Mouse (Mus musculus) gastrocnemius, postnatal 10 days (tissue): Measurements from ENCODE around the gene Gm36210. TPM values are rescaled to one million over a fixed set of nuclear protein-coding genes. Genes with fewer than 3 reads are reported as not detected.

Source experiments
- DNase-seq: peaks from one replicate; pipeline ENCODE4 v3.0.0; 2021; ENCODE audit warnings: mixed read lengths
- total RNA-seq, 2 experiments: library from RNA; stranded (reverse); gene quantifications; 2 replicates each; pipeline ENCODE4 v1.2.3; 2021

The Gm36210 gene
- total RNA-seq, 2 experiments from 2014 or later: 0.19 TPM; not detected in 1

DNA sequence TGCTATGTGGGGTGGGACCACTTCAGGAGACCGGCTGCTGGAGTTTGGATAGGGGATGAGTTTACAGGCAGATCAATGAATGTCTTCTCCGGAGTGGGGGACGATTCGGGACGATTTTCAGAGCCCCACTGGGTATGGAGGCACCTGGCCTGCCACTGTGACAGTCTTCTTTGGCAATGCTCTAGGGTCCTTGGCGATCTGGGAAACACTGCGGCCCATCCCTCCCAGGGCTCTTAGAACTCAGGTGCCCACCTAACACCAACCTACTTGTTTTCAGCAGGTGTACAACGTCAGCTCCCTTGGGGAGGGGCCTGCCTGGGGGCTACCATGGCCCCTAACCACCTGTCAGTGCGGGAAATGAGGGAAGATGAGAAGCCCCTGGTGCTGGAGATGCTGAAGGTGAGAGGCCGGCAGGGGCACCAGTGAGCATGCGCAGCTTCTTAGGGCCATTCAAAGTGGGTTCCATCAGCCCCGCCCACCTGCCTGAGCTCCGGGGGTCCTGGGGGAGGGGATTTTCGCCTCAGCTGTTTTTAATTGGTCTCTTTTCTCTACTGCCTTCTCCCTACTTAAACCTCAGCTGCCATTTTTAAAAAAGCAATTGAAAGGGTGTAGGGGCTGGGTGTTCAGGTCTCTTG is 16.7 kb upstream of the Gm36210 start:
- peak; percentile 34 for DNase-seq

DNA sequence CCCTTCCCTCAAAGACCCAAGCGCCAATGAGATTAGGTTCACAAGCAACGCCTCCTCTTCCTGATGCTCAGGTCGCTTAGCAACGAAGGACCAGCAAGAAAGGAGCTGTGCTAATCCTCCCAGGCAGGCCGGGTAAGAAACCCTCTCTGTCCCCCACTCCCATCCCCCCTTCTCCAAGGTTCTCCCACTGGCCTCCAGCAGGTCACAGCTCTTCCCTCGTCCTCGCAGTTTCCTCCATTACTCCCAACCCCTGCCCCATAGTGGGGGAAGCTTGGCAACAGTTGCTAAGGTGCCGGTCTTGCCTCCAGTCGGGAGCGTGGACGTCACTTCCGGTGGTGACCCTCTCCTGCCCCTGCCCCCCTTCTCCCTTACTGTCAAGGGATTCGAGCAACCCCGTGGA is 16.2 kb upstream of the Gm36210 start:
- DNase-seq: peak; percentile 57

DNA sequence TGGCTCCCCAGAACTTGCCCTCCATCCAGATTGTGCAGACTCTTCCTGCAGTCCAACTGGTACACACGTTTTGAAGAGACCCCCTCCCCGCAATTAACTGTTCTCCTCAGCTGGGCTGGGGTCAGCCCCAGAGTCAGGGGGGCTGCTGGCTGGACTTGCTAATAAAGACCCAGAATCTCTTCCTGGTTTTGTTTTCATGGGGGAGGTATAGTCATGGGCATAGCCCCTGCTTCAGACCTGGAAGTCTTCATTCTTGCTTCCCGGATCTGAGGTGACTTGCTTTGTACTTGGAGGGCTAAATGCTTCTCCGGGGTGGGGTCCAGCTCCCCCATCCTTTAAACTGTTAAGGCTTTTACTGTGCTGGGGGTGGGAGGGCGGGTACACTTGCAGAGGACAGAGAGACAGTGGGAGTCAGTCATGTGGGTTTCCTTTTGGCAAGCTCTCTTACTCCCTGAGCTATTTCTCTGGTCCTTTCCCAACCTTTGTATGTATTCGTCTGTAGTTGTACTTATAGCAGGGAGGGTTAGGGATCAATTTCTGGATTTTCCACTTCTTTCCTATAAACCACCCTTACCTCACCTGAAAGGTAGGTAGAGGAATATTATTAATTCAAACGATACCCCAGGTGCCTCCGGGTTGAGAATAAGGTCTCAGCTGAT is 15.6 kb upstream of the Gm36210 start, which contains the start of gene Nat14:
Nat14 (plus strand) TSS at position 205 of the 659 bp plus-strand sequence.
- no peak for DNase-seq

DNA sequence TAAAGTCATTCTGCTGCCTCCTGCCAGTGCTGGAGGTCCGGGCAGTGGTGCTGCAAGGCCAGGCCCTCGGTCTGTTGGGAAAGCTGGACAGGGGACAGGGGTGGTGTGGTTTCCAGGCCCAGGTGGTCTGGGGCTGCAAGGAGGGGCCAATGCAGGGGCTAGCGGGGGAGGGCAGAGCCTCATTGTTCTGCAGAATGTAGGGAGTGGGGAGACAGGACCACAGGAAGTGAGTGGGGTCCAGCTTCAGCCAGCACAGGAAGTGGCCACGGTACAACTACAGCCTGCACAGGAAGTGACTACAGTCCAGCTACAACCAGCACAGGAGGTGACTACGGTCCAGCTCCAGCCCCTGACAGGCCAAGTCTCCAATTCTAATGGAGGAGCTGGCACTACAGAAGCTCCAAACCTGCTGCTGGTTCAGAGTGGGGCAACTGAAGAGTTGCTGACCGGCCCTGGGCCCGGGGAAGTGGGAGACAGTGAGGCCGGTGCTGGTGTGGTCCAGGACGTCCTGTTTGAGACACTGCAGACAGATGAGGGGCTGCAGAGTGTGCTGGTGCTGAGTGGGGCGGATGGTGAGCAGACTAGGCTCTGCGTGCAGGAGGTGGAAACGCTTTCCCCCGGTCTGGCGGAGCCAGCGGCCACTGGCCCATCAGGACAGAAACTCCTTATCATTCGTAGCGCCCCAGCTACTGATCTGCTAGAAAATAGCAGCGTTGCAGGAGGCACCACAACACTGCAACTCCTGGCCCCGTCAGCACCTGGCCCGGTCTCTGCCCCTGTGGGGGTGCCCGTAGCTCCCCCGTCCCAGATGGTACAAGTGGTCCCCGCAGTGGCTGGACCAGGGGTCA is 14.9 kb upstream of the Gm36210 start:
- peak; percentile 20 for DNase-seq

DNA sequence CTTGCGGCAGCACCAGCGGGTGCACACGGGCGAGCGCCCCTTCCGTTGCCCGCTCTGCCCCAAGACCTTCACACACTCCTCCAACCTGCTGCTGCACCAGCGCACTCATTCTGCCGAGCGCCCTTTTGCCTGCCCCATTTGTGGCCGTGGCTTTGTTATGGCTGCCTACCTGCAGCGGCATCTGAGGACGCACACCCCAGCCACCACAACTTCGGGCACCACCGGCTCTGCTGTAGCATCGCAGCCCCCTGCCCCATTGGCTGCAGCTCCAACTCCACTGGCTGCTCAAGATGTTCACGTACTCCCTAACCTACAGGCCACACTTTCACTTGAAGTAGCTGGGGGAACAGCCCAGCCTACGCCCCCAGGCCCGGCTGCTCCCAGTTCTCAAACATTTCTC is 14.2 kb upstream of the Gm36210 start:
- DNase-seq: no peak

DNA sequence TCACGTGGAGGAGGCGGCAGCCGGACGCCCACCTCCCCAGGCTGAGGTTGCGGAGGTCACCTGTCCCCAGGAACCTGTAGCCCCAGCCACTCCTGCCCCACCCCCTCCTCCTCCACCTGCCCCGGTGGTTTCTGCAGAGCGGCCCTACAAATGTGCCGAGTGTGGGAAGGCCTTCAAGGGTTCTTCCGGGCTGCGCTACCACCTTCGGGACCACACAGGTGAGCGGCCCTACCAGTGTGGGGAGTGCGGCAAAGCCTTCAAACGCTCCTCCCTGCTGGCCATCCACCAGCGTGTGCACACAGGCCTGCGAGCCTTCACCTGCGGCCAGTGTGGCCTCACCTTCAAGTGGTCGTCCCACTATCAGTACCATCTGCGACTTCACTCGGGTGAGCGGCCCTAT is 13.7 kb upstream of the Gm36210 start:
- DNase-seq: no peak

DNA sequence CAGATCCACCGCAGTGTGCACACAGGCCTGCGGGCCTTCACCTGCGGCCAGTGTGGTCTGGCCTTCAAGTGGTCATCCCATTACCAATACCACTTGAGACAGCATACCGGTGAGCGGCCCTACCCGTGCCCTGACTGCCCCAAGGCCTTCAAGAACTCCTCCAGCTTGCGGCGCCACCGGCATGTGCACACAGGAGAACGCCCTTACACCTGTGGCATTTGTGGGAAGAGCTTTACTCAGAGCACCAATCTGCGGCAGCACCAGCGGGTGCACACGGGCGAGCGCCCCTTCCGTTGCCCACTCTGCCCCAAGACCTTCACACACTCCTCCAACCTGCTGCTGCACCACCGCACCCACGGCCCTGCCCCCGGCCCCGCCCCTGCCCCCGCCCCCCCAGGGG is 12.8 kb upstream of the Gm36210 start:
- DNase-seq: no peak

DNA sequence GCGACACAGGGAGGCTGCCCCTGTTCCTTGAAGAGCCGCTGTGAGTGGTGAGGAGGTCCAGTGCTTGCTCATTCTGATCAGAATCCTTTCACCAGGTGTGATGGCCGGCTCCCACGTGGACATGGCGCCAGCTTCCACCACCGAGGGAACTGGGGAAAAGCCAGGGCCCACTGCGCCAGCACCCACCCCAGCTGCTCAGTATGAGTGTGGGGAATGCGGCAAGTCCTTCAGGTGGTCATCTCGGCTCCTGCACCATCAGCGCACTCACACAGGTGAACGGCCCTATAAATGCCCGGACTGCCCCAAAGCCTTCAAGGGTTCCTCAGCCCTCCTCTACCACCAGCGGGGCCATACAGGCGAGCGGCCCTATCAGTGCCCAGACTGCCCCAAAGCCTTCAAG is 12.4 kb upstream of the Gm36210 start:
- DNase-seq: no peak

DNA sequence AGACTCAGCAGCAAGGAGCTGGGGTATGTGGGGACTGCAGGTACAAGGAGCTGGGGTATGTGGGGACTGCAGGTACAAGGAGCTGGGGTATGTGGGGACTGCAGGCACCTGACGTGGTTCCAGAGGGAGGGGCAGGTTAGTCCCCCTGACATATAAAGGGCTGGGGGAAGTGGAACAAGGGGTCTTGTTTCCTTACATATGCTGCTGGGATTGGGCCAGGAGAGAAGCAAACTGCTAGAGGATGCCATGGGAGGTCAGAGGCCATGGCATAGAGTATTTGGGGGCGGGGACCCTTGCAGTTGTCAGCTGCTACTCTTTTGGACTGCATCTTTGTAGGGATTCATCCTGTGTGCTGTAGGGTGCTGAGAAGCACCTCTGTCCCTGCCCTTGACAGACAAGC is 11.2 kb upstream of the Gm36210 start:
- DNase-seq: no peak

DNA sequence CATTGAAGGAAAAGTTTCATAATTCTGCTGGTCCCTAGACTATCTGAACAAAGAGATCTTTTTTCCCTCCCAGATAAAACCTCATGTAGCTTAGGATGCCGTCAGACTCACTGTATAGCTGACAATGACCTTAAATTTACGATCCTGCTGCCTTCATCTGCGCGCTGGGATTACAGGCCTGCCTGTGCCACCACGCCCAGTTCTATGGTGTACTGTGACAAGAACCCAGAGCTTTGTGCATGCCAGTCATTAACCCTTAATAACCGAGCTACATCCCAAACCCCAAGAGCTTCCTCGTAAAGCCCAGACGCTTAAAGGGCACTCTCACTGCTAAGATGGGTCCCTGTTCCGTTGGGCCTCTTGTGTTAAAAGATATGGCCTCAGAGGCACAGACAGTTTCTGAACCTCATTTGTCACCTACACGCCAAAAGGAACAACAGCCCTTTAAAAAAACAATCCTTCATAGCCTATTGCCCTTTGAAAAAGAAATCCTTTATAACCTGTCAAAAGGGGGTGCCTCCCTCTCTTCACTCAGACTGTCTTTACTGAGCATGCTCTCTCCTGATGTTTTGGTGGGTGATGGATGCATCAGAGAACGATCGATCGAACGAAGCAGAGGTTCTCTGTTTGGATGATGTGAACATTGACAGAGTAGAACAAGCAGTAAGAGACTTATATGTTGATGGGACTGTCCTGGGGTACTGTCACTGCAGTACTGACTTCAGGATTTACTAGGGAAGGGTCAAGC is 9.5 kb upstream of the Gm36210 start:
- no peak for DNase-seq

DNA sequence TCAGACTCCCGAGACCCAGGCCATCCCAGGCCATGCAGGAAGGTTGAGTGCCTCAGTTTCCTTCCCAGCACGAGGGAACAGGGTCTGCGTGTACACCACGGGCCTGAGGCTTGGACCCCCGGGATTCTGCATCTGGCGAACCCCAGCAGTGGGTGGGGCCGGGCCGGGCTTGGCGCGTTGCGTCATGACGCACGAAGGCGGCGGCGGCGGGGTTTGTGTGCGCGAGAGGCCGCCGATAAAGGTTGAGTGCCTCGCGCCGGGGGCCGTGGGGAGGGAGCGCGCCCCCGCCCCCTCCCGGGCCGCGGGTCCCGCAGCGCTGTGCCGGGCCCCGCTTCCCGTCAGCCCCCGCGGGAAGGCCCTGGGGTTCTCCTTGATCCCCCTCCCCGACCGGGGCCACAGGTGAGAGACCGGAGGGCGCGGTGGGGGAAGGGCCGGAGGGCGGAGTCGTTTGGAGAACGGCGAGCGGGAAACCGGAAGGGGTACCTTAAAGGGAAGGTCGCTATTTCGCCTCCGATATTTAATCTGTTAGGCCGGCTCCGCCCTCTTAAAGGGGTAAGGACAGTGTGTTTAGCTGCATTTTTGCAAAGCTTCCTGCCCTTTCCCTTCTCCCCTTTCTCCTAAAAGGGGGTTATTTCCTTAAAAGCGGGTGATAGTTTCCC is 8.8 kb upstream of the Gm36210 start, which contains the start of gene Zfp628:
Zfp628 (plus strand) TSS at position 211 of the 659 bp plus-strand sequence.
- DNase-seq: peak; percentile 95

DNA sequence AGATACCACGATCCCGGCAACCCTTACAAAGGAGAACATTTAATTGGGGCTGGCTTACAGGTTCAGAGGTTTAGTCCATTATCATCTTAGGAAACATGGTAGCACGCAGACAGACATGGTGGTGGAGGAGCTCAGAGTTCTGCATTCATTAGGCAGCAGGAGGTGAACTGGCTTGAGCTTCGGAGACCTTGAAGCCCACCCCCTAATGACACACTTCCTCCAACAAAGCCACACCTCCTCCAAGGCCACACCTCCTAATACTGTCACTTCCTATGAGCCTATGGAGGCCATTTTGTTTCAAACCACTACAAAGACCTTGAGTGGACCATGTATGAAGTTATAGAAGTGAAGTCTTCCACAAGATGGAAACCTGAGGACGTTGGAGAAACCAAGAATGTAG is 5.9 kb upstream of the Gm36210 start:
- DNase-seq: no peak

DNA sequence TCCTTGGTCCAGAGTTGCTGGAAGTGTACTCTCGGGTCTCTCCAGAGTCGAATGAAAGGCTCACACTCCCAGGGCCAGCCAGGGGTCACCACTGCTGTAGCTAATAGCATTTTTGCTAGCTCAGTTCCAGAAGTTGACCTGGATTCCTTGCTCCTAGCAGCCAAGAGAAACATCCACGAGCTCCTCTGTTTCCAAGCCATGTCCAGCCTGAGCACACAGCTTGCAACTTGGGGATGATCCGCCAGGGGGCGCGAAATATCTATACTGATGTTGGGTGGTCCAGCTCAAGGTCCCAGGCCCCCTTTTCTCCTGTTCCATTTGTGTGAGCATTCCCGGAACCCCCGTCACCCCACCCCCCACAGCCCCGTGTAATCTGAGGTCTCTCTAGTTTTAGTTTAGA is 5.2 kb upstream of the Gm36210 start:
- DNase-seq: peak; percentile 84

DNA sequence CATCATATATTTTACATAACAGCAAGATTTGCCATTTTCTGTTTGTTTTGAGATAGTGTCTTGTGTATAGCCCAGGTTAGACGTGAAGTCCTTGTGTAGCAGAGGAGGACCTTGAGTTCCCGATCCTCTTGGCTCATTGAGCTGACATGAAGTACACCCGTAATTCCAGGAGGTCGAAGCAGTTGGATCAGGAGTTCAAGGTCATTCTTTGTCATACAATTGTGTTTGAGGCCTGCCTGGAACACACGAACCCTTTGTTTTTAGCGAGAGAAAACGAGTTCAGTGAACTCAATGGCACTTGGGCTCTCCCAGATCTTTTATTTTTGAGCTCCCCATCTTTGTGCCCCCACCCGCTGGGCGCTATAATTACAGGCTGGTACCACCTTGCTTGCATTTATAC is 3.9 kb downstream of the Gm36210 start:
- no peak for DNase-seq

DNA sequence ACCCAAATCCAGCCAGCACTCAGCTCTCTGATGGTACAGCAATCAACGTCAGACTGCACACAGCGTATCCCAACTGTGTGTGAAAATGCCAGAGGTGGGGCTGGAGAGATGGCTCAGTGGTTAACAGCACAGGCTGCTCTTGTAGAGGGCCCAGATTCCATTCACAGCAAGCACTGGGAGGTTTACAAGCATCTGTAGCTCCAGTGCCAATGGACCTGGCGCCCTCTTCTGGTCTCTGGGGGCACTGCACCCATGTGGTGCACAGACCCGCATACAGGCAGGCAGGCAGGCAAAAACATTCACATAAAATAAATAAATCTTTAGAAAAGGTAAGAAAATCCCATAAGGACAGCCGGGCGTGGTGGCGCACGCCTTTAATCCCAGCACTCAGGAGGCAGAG is 5.1 kb downstream of the Gm36210 start:
- peak; percentile 41 for DNase-seq

DNA sequence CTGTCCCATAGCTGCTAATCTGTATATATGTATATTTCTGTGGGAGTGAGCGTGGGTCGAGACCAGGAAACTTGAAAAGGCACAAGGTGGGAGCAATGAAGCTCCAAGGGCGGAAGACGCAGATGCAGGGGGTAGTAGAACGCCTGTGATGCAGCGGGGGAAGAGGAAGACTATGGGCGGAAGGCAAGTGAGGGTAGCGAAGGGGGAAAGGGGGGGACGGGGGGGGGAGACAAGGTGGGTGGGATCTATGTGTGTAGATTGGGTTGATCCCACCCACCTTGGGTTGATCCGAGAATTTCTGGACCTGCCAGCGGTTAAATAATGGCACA is 5.8 kb downstream of the Gm36210 start:
- no peak for DNase-seq

DNA sequence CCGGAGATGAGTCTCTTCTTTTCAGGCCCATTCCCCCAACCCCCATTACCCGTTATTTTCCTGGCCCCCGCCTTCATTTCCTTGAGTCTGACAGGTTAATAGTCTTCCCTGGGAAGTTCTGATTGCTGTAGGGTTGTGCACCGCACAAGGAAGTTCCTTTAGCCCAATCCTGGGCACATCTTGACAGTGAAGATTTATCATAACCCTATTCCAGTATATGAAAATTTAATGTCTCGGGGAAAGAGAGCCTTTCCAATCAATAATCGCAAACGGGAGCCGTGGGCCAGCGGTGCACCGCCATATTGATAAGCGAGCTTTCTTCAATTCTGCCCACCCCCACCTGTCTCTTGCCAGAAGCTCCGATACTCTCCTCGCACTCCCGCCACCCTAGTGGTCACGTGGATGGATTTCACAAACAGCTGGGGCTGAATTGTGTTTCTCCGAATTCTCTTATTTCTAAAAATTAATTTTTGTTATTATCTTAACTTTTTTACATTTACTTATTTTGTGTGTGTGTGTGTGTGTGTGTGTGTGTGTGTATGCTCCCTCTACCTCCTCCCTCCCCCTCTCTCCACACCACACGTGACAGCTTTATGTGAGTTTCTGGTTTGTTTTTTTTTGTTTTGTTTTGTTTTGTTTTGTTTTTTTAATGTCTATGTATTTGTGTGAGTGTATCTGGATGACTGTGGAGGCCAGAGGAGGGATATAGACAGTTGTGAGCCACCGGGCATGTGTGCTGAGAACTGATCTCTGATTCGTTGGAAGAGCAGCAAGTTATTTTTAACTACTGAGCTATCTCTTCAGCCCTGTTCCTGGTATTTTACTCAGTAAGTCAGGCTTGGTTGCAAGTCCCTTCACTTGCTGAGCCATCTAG is 6.4 kb downstream of the Gm36210 start:
- peak; percentile 42 for DNase-seq

DNA sequence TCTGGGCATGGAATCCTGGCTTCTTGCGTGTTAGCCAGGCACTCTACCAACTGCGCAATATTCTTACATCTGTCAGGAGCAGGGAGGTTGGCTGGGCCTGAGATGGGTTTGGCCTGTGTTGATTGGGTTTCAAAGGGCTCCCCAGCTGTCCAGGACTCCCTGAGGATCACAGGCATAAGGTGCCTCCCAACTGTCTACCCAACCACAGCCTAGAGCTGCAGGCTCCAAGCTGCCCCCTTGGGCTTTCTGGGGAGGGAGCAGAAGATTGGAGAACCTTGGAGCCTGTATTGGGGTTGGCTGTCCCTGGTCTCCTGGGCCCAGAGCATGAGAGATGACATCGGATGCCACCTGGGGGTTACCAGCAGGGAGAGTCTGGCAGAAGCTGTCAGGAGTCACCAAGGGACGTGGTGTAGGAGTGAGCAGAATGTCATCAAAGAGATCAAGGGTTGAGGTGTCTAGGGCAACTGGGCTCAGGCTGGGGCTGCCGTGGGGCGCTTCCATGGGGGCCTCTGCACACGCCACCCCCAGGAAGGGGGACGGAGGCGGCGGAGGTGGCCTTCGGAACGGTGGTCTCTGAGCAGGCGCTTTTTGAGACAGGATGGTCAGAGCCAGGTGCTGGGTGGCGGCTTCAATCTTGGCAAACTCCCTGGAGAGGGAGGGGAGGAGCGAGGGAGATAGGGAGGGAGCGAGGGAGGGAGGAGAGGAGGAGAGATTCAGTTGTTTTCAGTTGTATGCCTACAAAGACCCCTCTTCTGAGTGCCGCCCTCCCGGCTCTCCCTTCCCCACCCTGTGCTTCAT is 7.3 kb downstream of the Gm36210 start:
- no peak for DNase-seq

DNA sequence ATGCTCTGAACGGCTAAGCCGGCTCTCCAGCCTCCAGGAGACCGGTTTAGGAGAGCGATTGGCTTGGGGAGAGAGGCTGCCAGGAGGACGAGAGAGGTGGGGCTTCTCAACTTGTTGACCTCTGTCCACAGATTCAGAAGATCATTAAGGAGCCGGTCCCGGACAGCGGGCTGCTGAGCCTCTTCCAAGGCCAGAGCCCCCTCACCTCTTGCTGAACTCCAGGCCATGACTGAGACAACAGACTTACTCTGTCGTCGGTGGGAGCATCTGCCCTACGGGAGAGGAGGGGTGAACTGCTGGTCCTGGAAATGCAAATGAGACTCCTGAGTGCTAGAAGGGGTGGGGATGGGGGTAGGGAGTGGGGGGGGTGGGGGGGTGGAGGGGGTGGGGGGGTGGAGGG is 11.1 kb downstream of the Gm36210 start:
- DNase-seq: no peak

DNA sequence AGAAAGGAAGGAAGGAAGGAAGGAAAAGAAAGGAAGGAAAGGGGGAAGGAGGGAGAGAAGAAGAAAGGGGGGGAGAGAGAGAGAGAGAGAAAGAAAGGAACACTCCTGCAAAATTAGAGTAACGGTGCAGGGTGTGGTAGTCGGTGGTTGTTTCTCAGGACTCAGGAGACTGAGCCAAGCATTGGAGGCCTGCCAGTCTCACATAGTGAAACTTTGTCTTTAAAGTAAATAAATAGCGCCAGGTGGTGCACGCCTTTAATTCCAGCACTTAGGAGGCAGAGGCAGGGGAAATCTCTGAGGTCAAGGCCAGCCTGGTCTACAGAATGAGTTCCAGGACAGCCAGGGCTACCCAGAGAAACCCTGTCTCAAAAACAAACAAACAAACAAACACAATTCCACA is 19.6 kb downstream of the Gm36210 start:
- no peak for DNase-seq
